Mouse (Mus musculus) cerebellum, postnatal 10 days (tissue): ENCODE data around the gene Olfr457.
"Not testable (repeated sequence)": the region's sequence is repeated elsewhere in the genome, so short reads cannot be mapped to it uniquely, and the experiment has no call there.

Source experiments
- DNase-seq, 2 experiments: peaks; one replicate each; pipeline ENCODE4 v3.0.0; 2021; ENCODE audit warnings: mixed read lengths in 2 of 2

Gene Olfr457

DNA sequence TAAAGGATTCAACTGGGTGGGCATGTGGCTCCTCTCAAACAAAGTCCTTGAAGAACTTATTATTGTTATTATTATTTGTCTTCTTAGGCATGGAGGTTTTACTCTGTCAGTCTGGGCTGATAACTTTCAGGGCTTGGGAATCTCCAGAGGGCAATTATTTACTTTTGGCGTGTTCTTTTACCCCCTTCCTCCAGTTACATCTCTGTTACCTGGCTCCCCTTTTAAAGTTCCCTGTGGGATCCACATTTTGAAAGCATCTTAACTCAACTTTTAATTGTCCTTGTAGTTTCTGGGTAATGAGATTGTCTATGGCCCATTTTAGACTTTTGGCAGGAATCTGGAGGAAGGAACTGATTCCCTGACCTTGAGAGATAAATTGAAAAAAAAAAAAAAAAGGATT is at the start of gene Olfr457:
Gene Olfr457, minus strand, starts transcription at position 101 of the 400 bp plus-strand sequence.
- DNase-seq: no peak

DNA sequence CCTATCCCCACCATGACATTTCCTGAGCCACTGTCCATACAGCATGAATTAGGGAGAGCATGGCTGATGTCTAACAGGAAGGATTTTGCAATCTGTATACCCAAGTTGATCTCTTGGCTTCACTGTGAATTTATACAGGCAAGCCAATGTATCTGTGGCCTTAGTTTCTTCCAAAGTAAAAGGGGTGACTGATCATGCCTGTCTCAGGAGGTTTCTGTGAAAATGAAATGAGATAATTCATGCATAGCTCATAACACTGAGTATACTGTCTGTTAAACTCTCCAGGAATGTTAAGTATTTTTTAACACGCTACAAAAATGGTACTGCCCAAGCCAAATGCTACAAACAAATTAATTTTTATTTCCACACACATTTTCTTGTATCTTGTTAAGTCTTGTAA is 37.3 kb upstream of the Olfr457 start:
- no peak for DNase-seq

GRCm38 (mm10) chr6:42509311-42509710 is 33.2 kb upstream of the Olfr457 start:
- DNase-seq: no peak

DNA sequence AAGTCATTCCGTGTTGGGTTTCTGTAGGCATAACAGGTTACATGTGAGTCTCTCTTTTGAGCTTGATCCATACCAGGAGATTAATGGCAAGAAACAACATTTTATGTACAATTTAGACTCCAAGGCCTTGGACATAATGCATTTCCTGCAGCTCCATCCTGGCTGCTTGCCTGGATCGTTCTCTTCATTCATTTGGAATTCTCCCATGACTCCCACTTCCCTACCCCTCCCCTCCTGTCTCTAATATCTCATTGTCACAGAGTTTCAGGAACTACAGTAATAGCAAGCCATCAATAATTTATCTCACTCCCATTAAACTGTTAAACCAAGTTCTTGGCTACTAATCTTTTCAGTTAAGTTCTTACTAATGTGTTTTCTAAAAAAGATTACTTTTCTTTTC is 27.3 kb upstream of the Olfr457 start:
- peak; percentile 5 to 17 for DNase-seq

- no peak for DNase-seq
These were observed 13.6 kb upstream of the Olfr457 start for GRCm38 (mm10) chr6:42489731-42490130.

DNA sequence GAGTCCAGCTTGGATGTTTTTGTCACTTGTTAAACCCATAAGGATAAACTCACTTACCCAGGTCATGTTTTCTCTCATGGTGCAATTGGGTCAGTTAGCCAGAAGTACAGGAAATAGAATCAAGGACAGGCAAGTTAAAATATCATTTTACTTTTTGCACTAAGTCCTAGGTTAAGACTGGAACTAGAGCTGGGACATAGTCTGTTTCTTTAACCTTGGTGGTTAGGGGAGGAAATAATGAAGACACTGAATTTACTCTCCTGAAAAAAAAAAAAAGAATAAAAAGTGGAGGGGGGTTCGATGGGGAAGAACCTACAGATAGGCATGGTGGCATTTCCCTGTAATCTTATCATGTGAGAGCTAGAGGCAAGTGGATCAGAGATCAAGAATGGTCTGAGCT is 11.0 kb upstream of the Olfr457 start, which contains the start of gene Olfr456:
Gene Olfr456, minus strand, starts transcription at position 101 of the 400 bp plus-strand sequence.
- no peak for DNase-seq

DNA sequence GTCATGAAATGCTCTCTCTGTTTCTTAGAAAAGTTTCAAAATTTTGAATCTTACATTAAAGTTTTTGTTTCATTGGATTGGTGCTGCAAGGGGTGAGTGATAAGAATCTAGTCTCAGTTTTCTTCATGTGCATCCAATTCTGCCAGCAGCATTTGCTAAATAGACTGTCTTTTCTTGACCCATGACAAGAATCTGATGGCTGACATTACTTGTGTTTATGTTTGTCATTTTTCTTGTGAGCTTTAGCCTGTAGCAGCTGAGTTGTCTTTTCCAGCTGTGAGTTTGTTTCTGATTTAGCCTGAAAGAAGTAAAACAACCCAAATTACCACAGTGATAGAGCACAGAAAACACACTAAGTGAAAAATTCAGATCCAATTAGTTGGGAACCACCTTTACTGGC is 8.5 kb upstream of the Olfr457 start:
- DNase-seq: no peak

DNA sequence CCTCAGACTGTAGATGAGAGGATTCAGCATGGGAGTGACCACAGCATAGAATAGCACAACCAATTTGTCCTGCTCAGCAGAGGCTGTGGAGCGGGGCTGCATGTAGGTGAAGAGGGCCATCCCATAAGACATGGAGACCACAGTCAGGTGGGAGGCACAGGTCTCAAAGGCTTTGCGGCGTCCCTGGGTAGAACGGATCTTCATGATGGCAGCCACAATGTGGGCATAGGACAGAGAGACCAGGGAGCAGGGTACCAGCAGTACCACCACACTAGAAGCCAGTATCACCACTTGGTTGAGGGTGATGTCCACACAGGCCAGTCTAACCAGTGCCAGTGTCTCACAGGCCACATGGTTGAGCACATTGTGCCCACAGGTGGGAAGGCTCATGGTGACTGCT is 4.8 kb downstream of the Olfr457 start:
- not testable (repeated sequence) for DNase-seq

- no peak for DNase-seq
These were observed 5.6 kb downstream of the Olfr457 start for GRCm38 (mm10) chr6:42470542-42470941.

- DNase-seq: no peak
These were observed 11.0 kb downstream of the Olfr457 start, which contains the start of gene Olfr458 for GRCm38 (mm10) chr6:42465096-42465495. Gene Olfr458 (minus strand): TSS chr6:42465196.

GRCm38 (mm10) chr6:42447381-42447780 is 28.8 kb downstream of the Olfr457 start:
- no peak for DNase-seq

DNA sequence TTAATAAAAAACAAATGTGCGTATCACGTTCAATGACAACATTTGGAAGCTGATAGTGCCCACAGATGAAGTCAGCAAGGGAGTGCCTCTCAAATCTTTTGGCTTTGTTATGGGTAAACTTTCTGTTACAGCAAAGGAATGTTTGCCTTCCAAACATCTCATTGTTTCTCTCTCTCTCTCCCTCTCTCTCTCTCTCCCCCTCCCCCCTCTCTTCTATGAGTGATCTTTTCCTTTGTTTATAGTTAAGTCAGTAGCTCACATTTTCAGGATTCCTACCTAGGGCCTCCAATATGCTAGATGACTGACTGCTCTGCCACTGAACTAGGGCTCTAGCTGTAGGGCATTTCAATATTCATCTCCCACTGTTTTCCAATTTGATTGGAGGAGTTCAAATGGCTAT is 31.6 kb downstream of the Olfr457 start:
- no peak for DNase-seq

- DNase-seq: no peak
These were observed 34.7 kb downstream of the Olfr457 start for GRCm38 (mm10) chr6:42441395-42441794.

DNA sequence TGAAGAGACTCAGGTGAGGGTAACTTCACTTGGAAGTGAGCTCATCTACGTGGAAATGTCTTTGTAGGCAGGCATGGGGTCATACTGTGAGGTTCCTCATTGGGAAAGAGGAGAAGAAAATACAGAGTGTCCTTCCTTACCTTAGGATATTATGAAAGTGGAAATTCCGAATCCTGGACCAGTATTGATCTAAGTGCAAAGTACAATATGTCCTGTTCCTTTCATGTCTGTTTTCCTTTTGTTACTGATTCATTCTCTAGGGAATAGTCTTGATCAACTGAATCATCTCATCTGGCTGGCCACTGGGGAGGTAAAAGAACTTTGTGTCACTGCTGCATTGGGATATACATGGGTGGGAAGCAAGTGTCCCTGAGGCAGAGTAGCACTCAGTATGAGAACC is 40.6 kb downstream of the Olfr457 start:
- no peak for DNase-seq

DNA sequence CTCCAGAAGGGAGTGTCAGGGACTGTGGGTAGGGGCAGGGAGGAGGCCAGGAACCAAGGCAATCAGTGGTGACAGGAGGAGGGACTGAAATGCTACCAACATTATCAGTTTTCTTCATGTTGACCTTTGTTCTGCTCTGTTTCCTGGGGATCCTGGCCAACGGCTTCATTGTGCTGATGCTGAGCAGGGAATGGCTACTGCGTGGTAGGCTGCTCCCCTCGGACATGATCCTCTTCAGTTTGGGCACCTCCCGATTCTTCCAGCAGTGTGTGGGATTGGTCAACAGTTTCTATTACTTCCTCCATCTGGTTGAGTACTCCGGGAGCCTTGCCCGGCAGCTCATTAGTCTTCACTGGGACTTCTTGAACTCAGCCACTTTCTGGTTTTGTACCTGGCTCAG is 41.7 kb downstream of the Olfr457 start, which contains the start of gene Tas2r126:
Gene Tas2r126, plus strand, starts transcription at position 90 of the 400 bp plus-strand sequence.
- no peak for DNase-seq

GRCm38 (mm10) chr6:42433554-42433953 is 42.6 kb downstream of the Olfr457 start:
- DNase-seq: no peak

- DNase-seq: no peak
These were observed 49.8 kb downstream of the Olfr457 start for GRCm38 (mm10) chr6:42426337-42426736.

- DNase-seq: no peak
These were observed 51.7 kb downstream of the Olfr457 start for GRCm38 (mm10) chr6:42424472-42424871.

- DNase-seq: no peak
These were observed 54.7 kb downstream of the Olfr457 start for GRCm38 (mm10) chr6:42421439-42421838.

GRCm38 (mm10) chr6:42419443-42419842 is 56.7 kb downstream of the Olfr457 start:
- no peak for DNase-seq
